11 mouse cellular contexts compared by ENCODE assay signal in the genomic region with DNA sequence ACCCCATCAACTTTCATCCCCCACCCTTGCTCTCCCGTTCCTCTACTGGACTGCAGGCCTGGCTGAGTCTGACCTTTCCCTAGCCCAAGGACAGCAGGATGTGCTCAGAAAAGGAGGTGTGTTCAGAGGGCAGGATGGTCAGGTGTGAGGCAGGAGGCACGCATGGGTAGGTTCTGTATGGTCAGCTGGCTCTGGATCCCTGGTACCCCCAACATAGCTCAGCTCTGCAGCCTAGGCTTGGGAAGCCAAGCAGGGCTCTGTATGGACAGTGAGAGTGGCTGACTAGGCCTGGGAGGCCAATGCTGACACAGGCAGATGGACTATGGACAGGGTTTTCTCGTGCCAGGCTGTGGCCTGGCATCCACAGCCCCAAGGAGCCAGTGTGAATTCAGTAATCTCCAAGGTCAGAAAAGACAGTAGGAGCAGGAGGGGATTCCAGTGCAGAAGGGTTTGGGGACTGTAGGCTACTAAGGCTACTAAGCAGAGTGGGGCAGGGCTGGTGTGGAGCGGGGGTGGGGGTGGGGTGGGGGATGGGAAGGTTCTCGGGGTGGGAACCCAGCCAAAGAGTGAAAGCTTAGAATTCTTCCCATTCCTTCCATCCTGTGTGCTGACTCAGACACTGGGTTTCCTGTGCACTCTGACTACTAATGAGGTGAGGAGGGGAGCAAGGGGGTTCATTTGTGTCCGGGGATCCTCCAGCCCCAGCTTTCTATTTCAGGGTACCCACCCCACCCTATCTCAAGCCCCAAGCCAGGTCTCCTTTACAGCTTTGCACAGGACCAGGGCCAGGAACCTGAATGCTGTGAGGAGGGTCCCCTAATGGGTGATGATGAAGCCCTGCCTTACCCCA. TPM values are rescaled to one million over a fixed set of nuclear protein-coding genes. Genes with fewer than 3 reads are reported as not detected.
DNase-seq lines count a peak whose midpoint lies in the region; ATAC-seq lines count a peak whose summit lies in the region.
"Had no signal": no experiment of that assay in that cellular context is flagged by ENCODE, and none has a peak within 500 bp of the region (broad histone marks: within the 10 kb centered on the region; RNA-seq: fewer than 3 reads in every experiment).

No protein-coding gene starts in this region.

- intact Hi-C loops in left cerebral cortex, postnatal 10 days (cut with DNase I) = no loop called here

- no peaks in the 10 kb centered on the region for H3K9me3 ChIP-seq in midbrain, embryonic 10.5 days (replicated peaks)

- no peak overlapping the region for H3K4me3 ChIP-seq in midbrain, embryonic 10.5 days
- H3K4me3 ChIP-seq: erythroblast, embryonic 14.5 days had no signal

- H3K36me3 ChIP-seq in midbrain, embryonic 10.5 days = no peaks in the 10 kb centered on the region

- WGBS in midbrain, embryonic 10.5 days = 74% methylated on average over 6 of the region's 6 CpGs

- H3K27me3 ChIP-seq in midbrain, embryonic 10.5 days (ENCODE audit: low read depth, poor library complexity, severe bottlenecking) = no peaks in the 10 kb centered on the region

- peak; percentile 94 for DNase-seq in heart, adult 11 months
- no peak for DNase-seq in heart, postnatal 4 days
- peak; percentile 63 for DNase-seq in 3T3-L1 (ENCODE audit: low read depth, low spot score)
- peak; percentile 54 for DNase-seq in cerebellum, adult 8-10 months
- DNase-seq in kidney, adult 18-20 months = peak; percentile 82
- DNase-seq in midbrain, embryonic 10.5 days (ENCODE audit: low spot score) = no peak
- no peak for DNase-seq in left cerebral cortex, postnatal 10 days (ENCODE audit: extremely low spot score in 1 of 2, low spot score in 2 of 2)
- DNase-seq: right cerebral cortex, adult 18-20 months had no signal

- H3K27ac ChIP-seq in midbrain, embryonic 10.5 days (replicated peaks) = no peak overlapping the region
- H3K27ac ChIP-seq: liver, embryonic 14.5 days had no signal

- ATAC-seq in megakaryocyte-erythroid progenitor cell, adult 5-6 weeks (replicated peaks; ENCODE audit: low FRiP score, low TSS enrichment, poor library complexity, severe bottlenecking) = no peak

- peaks cover 33% of the 10 kb centered on the region for H3K4me1 ChIP-seq in midbrain, embryonic 10.5 days

RNA-seq across cellular contexts. Expression of a gene that starts 7.6 kb away (rescaled TPM):
- total RNA-seq in heart, postnatal 4 days (2021) = 10 to 100 TPM; 36.8 to 40.2 TPM
- 36.9 TPM in 2 replicates for polyA plus RNA-seq in midbrain, embryonic 10.5 days (2016; fragmentation: Nextera tagmentation; extraction: Ambion mirVana)
- total RNA-seq in megakaryocyte-erythroid progenitor cell, adult 5-6 weeks (2014; fragmentation: Nextera tagmentation) = 5.1 and 6.4 TPM in 2 replicates
- total RNA-seq in megakaryocyte-erythroid progenitor cell, adult 5-6 weeks (2017) = 5.5 and 12.5 TPM in 2 replicates
- 10 to 100 TPM; 40.6 to 44.0 TPM for total RNA-seq in left cerebral cortex, postnatal 10 days (2021)

RNA-seq across cellular contexts. Expression of a gene that starts 34.9 kb away (rescaled TPM):
- total RNA-seq in heart, postnatal 4 days (2021) = 10 to 100 TPM; 20.2 to 25.7 TPM
- polyA plus RNA-seq in midbrain, embryonic 10.5 days (2016; fragmentation: Nextera tagmentation; extraction: Ambion mirVana) = 94.7 and 110 TPM in 2 replicates
- total RNA-seq in megakaryocyte-erythroid progenitor cell, adult 5-6 weeks (2014; fragmentation: Nextera tagmentation) = 24.8 and 29.7 TPM in 2 replicates
- total RNA-seq in megakaryocyte-erythroid progenitor cell, adult 5-6 weeks (2017) = 47.8 and 50.9 TPM in 2 replicates
- 10 to 100 TPM; 14.2 to 18.8 TPM for total RNA-seq in left cerebral cortex, postnatal 10 days (2021)

RNA-seq across cellular contexts. Expression of a gene that starts 35.2 kb away (rescaled TPM):
- 1 to 10 TPM; 6.6 to 9.0 TPM for total RNA-seq in heart, postnatal 4 days (2021)
- 11.7 and 11.9 TPM in 2 replicates for polyA plus RNA-seq in midbrain, embryonic 10.5 days (2016; fragmentation: Nextera tagmentation; extraction: Ambion mirVana)
- 2.8 and 8.3 TPM in 2 replicates for total RNA-seq in megakaryocyte-erythroid progenitor cell, adult 5-6 weeks (2014; fragmentation: Nextera tagmentation)
- 3.3 and 5.2 TPM in 2 replicates for total RNA-seq in megakaryocyte-erythroid progenitor cell, adult 5-6 weeks (2017)
- total RNA-seq in left cerebral cortex, postnatal 10 days (2021) = 10 to 100 TPM in 1 of 2 experiments, 1 to 10 TPM in 1; 8.8 to 10.4 TPM

Comparison
In these comparisons a context has a peak if more than half of its experiments do, and no peak if none do; other contexts are left out.
1. DNase-seq: peak in heart, adult 11 months (single experiment), 3T3-L1 (single experiment), cerebellum, adult 8-10 months (single experiment) and kidney, adult 18-20 months (single experiment); none in heart, postnatal 4 days (single experiment), midbrain, embryonic 10.5 days (single experiment) and left cerebral cortex, postnatal 10 days (0 of 2).